18 mouse cellular contexts compared by ENCODE assay signal in the genomic region with DNA sequence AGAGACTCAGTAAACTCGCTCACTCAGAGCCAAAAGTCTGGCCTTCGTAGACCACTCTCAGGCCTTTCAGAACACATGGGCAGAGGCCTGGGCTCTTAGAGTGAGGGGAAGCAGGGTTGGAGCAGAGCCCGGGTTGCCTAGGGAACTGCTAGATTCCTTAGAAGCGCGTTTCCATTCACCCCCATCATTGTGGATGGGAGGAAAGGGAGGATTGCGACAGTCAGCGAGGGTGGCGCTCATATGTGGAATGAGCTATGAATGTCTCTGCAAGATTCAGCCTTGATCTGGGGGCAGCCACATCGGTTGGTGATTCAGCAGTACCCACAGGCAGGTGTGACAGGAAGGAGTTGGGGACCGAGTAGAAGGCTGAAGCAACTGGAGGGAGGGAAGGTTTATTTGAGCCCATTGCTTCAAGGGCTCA. TPM values are rescaled to one million over a fixed set of nuclear protein-coding genes. Genes with fewer than 3 reads are reported as not detected.
DNase-seq lines count a peak whose midpoint lies in the region; ATAC-seq and TF ChIP-seq lines count a peak whose summit lies in the region.
"Had no signal": no experiment of that assay in that cellular context is flagged by ENCODE, and none has a peak within 500 bp of the region (broad histone marks: within the 10 kb centered on the region; RNA-seq: fewer than 3 reads in every experiment).

No protein-coding gene starts in this region.

- H3K4me2 ChIP-seq in forebrain, postnatal 0 days (ENCODE audit: low read depth): no peak overlapping the region
- no peak overlapping the region for H3K4me2 ChIP-seq in forebrain, embryonic 16.5 days (ENCODE audit: low read length)
- H3K4me2 ChIP-seq in neural tube, embryonic 13.5 days: no peak overlapping the region
- H3K4me2 ChIP-seq: forebrain, embryonic 13.5 days; liver, embryonic 11.5 days had no signal

- no peaks in the 10 kb centered on the region for H3K9me3 ChIP-seq in forebrain, postnatal 0 days (ENCODE audit: low read length)
- H3K9me3 ChIP-seq in forebrain, embryonic 16.5 days (ENCODE audit: control insufficient read depth, low read length): no peaks in the 10 kb centered on the region
- H3K9me3 ChIP-seq in neural tube, embryonic 13.5 days: 0 out of 2 replicates have a peak, but pooled peaks cover 6% of the 10 kb centered on the region

- no peak overlapping the region for H3K9ac ChIP-seq in forebrain, postnatal 0 days
- no peak overlapping the region for H3K9ac ChIP-seq in forebrain, embryonic 16.5 days (replicated peaks; ENCODE audit: low read depth, low read length)
- H3K9ac ChIP-seq in neural tube, embryonic 13.5 days: no peak overlapping the region
- H3K9ac ChIP-seq: forebrain, embryonic 13.5 days had no signal

- peak; percentile 47 for DNase-seq in forebrain, postnatal 0 days
- no peak for DNase-seq in neural tube, embryonic 10.5 days (ENCODE audit: extremely low spot score, low spot score)
- peak; percentile 40 to 58 for DNase-seq in left cerebral cortex, postnatal 10 days (ENCODE audit: extremely low spot score in 1 of 2, low spot score in 2 of 2)
- no peak for DNase-seq in adrenal gland, postnatal 4 days (ENCODE audit: low spot score in 2 of 2)
- DNase-seq in ovary, postnatal 36 days (ENCODE audit: low spot score): no peak
- DNase-seq: adrenal gland, adult 8-10 months; cerebellum, adult 9-10 months had no signal

- intact Hi-C loops in left cerebral cortex, postnatal 10 days (cut with DNase I): no loop called here

- no peak for TF ChIP-seq CTCF in forebrain, postnatal 0 days (IDR thresholded peaks at IDR 0.05; ENCODE audit: low read depth)

- H3K36me3 ChIP-seq in forebrain, postnatal 0 days (ENCODE audit: insufficient read depth): no peaks in the 10 kb centered on the region
- no peaks in the 10 kb centered on the region for H3K36me3 ChIP-seq in forebrain, embryonic 16.5 days (ENCODE audit: control insufficient read depth, insufficient read depth)
- no peaks in the 10 kb centered on the region for H3K36me3 ChIP-seq in neural tube, embryonic 13.5 days

- H3K4me3 ChIP-seq in forebrain, postnatal 0 days (ENCODE audit: low read depth, low read length): no peak overlapping the region
- no peak overlapping the region for H3K4me3 ChIP-seq in forebrain, embryonic 16.5 days (replicated peaks; ENCODE audit: low read length)
- no peak overlapping the region for H3K4me3 ChIP-seq in neural tube, embryonic 13.5 days
- H3K4me3 ChIP-seq: forebrain, embryonic 13.5 days had no signal

- WGBS in forebrain, postnatal 0 days: 57% methylated on average over 10 of the region's 10 CpGs
- WGBS in forebrain, embryonic 16.5 days: 68% methylated on average over 10 of the region's 10 CpGs
- WGBS in neural tube, embryonic 13.5 days: 82% methylated on average over 10 of the region's 10 CpGs

- no peaks in the 10 kb centered on the region for H3K27me3 ChIP-seq in forebrain, postnatal 0 days (ENCODE audit: insufficient read depth, low read length)
- no peaks in the 10 kb centered on the region for H3K27me3 ChIP-seq in forebrain, embryonic 16.5 days (replicated peaks; ENCODE audit: control insufficient read depth, insufficient read depth, low read length)
- H3K27me3 ChIP-seq in neural tube, embryonic 13.5 days: no peaks in the 10 kb centered on the region
- H3K27me3 ChIP-seq: forebrain, embryonic 13.5 days had no signal

- no peak overlapping the region for H3K27ac ChIP-seq in forebrain, postnatal 0 days (ENCODE audit: low read depth, low read length)
- H3K27ac ChIP-seq in forebrain, embryonic 16.5 days (ENCODE audit: low read length): no peak overlapping the region
- no peak overlapping the region for H3K27ac ChIP-seq in neural tube, embryonic 13.5 days (replicated peaks)
- H3K27ac ChIP-seq: forebrain, embryonic 13.5 days; kidney, postnatal 0 days; macrophage had no signal

- ATAC-seq in forebrain, postnatal 0 days: peak; percentile 78
- no peak for ATAC-seq in forebrain, embryonic 16.5 days
- ATAC-seq in neural tube, embryonic 13.5 days (ENCODE audit: low read depth): 0 out of 2 replicates have a peak, but pooled peaks have one; percentile 36
- no peak for ATAC-seq in activated CD4-positive, CD25-positive, alpha-beta regulatory T cell, adult 4 months
- ATAC-seq: forebrain, embryonic 13.5 days had no signal

- no peaks in the 10 kb centered on the region for H3K4me1 ChIP-seq in forebrain, postnatal 0 days (ENCODE audit: insufficient read depth)
- no peaks in the 10 kb centered on the region for H3K4me1 ChIP-seq in forebrain, embryonic 16.5 days (replicated peaks; ENCODE audit: control insufficient read depth, insufficient read depth, low read length)
- no peaks in the 10 kb centered on the region for H3K4me1 ChIP-seq in neural tube, embryonic 13.5 days (replicated peaks)
- H3K4me1 ChIP-seq: forebrain, embryonic 13.5 days had no signal

RNA-seq across cellular contexts. Expression of a gene that starts 6.5 kb away (rescaled TPM):
- 0.62 and 2.4 TPM in 2 replicates for total RNA-seq in forebrain, postnatal 0 days (2014; rRNA removed)
- polyA plus RNA-seq in forebrain, postnatal 0 days (2015; fragmentation: Nextera tagmentation; extraction: Ambion mirVana): 2.4 and 2.7 TPM in 2 replicates
- 1.4 and 1.5 TPM in 2 replicates for polyA plus RNA-seq in forebrain, embryonic 16.5 days (2015; fragmentation: Nextera tagmentation; extraction: Ambion mirVana)
- polyA plus RNA-seq in neural tube, embryonic 13.5 days (2015; fragmentation: Nextera tagmentation; extraction: Ambion mirVana): 3.1 and 3.4 TPM in 2 replicates
- under 1 TPM in 1 of 2 experiments, not detected in 1; 0.28 TPM for total RNA-seq in left cerebral cortex, postnatal 10 days (2021)
- 1 to 10 TPM; 2.4 to 3.0 TPM for total RNA-seq in adrenal gland, postnatal 4 days (2021)
- polyA plus RNA-seq in activated CD4-positive, CD25-positive, alpha-beta regulatory T cell, adult 4 months (2017; shearing (Covaris generic)): not detected
- total RNA-seq: MEL had no signal

RNA-seq across cellular contexts. Expression of a gene that starts 16.0 kb away (rescaled TPM):
- total RNA-seq in forebrain, postnatal 0 days (2014; rRNA removed): not detected in 2 replicates
- polyA plus RNA-seq in forebrain, postnatal 0 days (2015; fragmentation: Nextera tagmentation; extraction: Ambion mirVana): not detected in 2 replicates
- polyA plus RNA-seq in forebrain, embryonic 16.5 days (2015; fragmentation: Nextera tagmentation; extraction: Ambion mirVana): not detected in 2 replicates
- polyA plus RNA-seq in neural tube, embryonic 13.5 days (2015; fragmentation: Nextera tagmentation; extraction: Ambion mirVana): not detected in 2 replicates
- total RNA-seq in left cerebral cortex, postnatal 10 days (2021): not detected
- not detected for total RNA-seq in adrenal gland, postnatal 4 days (2021)
- not detected for polyA plus RNA-seq in activated CD4-positive, CD25-positive, alpha-beta regulatory T cell, adult 4 months (2017; shearing (Covaris generic))
- total RNA-seq: adrenal gland, adult 8-10 months; heart, adult 8-10 months; MEL had no signal
- polyA plus RNA-seq: embryonic facial prominence, embryonic 11.5 days; forebrain, embryonic 13.5 days; kidney, postnatal 0 days; liver, embryonic 11.5 days; macrophage; stomach, embryonic 16.5 days had no signal

RNA-seq across cellular contexts. Expression of a gene that starts 34.4 kb away (rescaled TPM):
- total RNA-seq in forebrain, postnatal 0 days (2014; rRNA removed): 73.6 and 91.1 TPM in 2 replicates
- polyA plus RNA-seq in forebrain, postnatal 0 days (2015; fragmentation: Nextera tagmentation; extraction: Ambion mirVana): 12.9 and 22.5 TPM in 2 replicates
- polyA plus RNA-seq in forebrain, embryonic 16.5 days (2015; fragmentation: Nextera tagmentation; extraction: Ambion mirVana): 29.1 and 32.5 TPM in 2 replicates
- polyA plus RNA-seq in neural tube, embryonic 13.5 days (2015; fragmentation: Nextera tagmentation; extraction: Ambion mirVana): 48.3 and 48.6 TPM in 2 replicates
- total RNA-seq in left cerebral cortex, postnatal 10 days (2021): 10 to 100 TPM; 80.5 to 85.2 TPM
- 10 to 100 TPM; 44.4 TPM for total RNA-seq in adrenal gland, postnatal 4 days (2021)
- 1 to 10 TPM; 8.6 to 8.7 TPM for polyA plus RNA-seq in activated CD4-positive, CD25-positive, alpha-beta regulatory T cell, adult 4 months (2017; shearing (Covaris generic))

RNA-seq across cellular contexts. Expression of a gene that starts 53.1 kb away (rescaled TPM):
- 16.5 and 19.0 TPM in 2 replicates for total RNA-seq in forebrain, postnatal 0 days (2014; rRNA removed)
- polyA plus RNA-seq in forebrain, postnatal 0 days (2015; fragmentation: Nextera tagmentation; extraction: Ambion mirVana): 97.4 and 120 TPM in 2 replicates
- polyA plus RNA-seq in forebrain, embryonic 16.5 days (2015; fragmentation: Nextera tagmentation; extraction: Ambion mirVana): 60.3 and 72.2 TPM in 2 replicates
- polyA plus RNA-seq in neural tube, embryonic 13.5 days (2015; fragmentation: Nextera tagmentation; extraction: Ambion mirVana): 69.0 and 82.2 TPM in 2 replicates
- total RNA-seq in left cerebral cortex, postnatal 10 days (2021): 10 to 100 TPM; 77.6 to 82.7 TPM
- total RNA-seq in adrenal gland, postnatal 4 days (2021): 10 to 100 TPM; 54.4 to 55.1 TPM
- polyA plus RNA-seq in activated CD4-positive, CD25-positive, alpha-beta regulatory T cell, adult 4 months (2017; shearing (Covaris generic)): 10 to 100 TPM; 17.1 to 21.6 TPM

Comparison
In these comparisons a context has a peak if more than half of its experiments do, and no peak if none do; other contexts are left out.
1. ATAC-seq: peak in forebrain, postnatal 0 days (single experiment) and neural tube, embryonic 13.5 days (single experiment); none in forebrain, embryonic 16.5 days (single experiment) and activated CD4-positive, CD25-positive, alpha-beta regulatory T cell, adult 4 months (single experiment).
2. DNase-seq: peak in forebrain, postnatal 0 days (single experiment) and left cerebral cortex, postnatal 10 days (2 of 2); none in neural tube, embryonic 10.5 days (single experiment), adrenal gland, postnatal 4 days (0 of 2) and ovary, postnatal 36 days (single experiment).